Mouse (Mus musculus) liver, adult 2 months (tissue): ENCODE measurements around the gene Cpsf7. TPM values are rescaled to one million over a fixed set of nuclear protein-coding genes. Genes with fewer than 3 reads are reported as not detected.

Experiments used
- DNase-seq: peaks from one replicate; pipeline ENCODE4 v3.0.0-alpha.2; 2011; ENCODE audit warnings: low read depth, low spot score; ENCODE audit errors: extremely low read depth
- H3K27ac ChIP-seq: fragments of 200-500 bp; replicated peaks from 2 replicates; pipeline ENCODE4 v1.5.1; 2012; ENCODE audit warnings: low read depth, mild to moderate bottlenecking, control low read depth, inconsistent platforms, low read length; ENCODE audit not compliant: insufficient read depth
- H3K27me3 ChIP-seq: fragments of 200-500 bp; 2 replicates; pipeline ENCODE4 v1.6.1; 2012; ENCODE audit warnings: mild to moderate bottlenecking, moderate library complexity, low read length, inconsistent platforms; ENCODE audit not compliant: control insufficient read depth, insufficient read depth
- H3K36me3 ChIP-seq: fragments of 200-500 bp; 2 replicates; pipeline ENCODE4 v1.6.1; 2012; ENCODE audit warnings: low read length, inconsistent platforms; ENCODE audit not compliant: control insufficient read depth, insufficient read depth
- H3K4me1 ChIP-seq: fragments of 200-500 bp; 2 replicates; pipeline ENCODE4 v1.6.1; 2011; ENCODE audit warnings: low read length; ENCODE audit not compliant: control insufficient read depth, insufficient read depth
- H3K4me3 ChIP-seq: fragments of 200-500 bp; 2 replicates; pipeline ENCODE4 v1.5.1; 2011; ENCODE audit warnings: low read depth, mild to moderate bottlenecking, control low read depth, low read length, moderate library complexity; ENCODE audit not compliant: insufficient read depth
- H3K79me2 ChIP-seq: fragments of 200-500 bp; 2 replicates; pipeline ENCODE4 v1.6.1; 2012; ENCODE audit warnings: inconsistent platforms, mild to moderate bottlenecking, low read length, moderate library complexity; ENCODE audit not compliant: control insufficient read depth, insufficient read depth
- H3K9ac ChIP-seq: fragments of 200-500 bp; 2 replicates; pipeline ENCODE4 v1.6.1; 2012; ENCODE audit warnings: low read depth, mild to moderate bottlenecking, control low read depth, inconsistent platforms, low read length
- CTCF ChIP-seq: fragments of 200-500 bp; IDR thresholded peaks from 2 replicates; pipeline ENCODE4 v1.5.1; 2011; ENCODE audit warnings: low read depth, low read length, control low read depth
- POLR2A ChIP-seq: fragments of 200-500 bp; IDR thresholded peaks from 2 replicates; pipeline ENCODE4 v1.6.1; 2011; ENCODE audit warnings: low read length, control low read depth; ENCODE audit not compliant: insufficient read depth; ENCODE audit errors: extremely low read depth
- WGBS: fragments of 180-500 bp; shearing (Covaris S2); methylation state at CpG from one replicate; pipeline ENCODE4 v1.1.7; 2018; 5-methylcytosine and 5-hydroxymethylcytosine counted together
- polyA plus RNA-seq: library from polyadenylated mRNA; depleted of rRNA; stranded (reverse); fragments of >200 nt; gene quantifications from 2 replicates; pipeline ENCODE4 v1.2.3, GENCODE M21; 2012
- total RNA-seq: library from RNA; depleted of rRNA; stranded (reverse); fragments of >200 nt; gene quantifications from 2 replicates; pipeline ENCODE4 v1.2.3, GENCODE M21; 2014

Cpsf7 gene
- total and polyA plus RNA-seq, 2 experiments, result 10.0 to 19.9 TPM

- DNase-seq, result no peak
- no peak for TF ChIP-seq POLR2A
- no peak for TF ChIP-seq CTCF
- WGBS, result 55% methylated on average over 8 of the region's 8 CpGs
These were observed 27.4 kb upstream of the Cpsf7 start for GRCm38 (mm10) chr19:10497512-10498160.

GRCm38 (mm10) chr19:10500581-10500980 lies 24.5 kb upstream of the Cpsf7 start:
- no peaks in the 10 kb centered on the region for H3K79me2 ChIP-seq
- peaks cover 36% of the 10 kb centered on the region for H3K36me3 ChIP-seq
- H3K4me3 ChIP-seq, result no peak overlapping the region
- 96% methylated on average over 8 of the region's 8 CpGs for WGBS
- H3K4me1 ChIP-seq, result no peaks in the 10 kb centered on the region
- H3K9ac ChIP-seq, result no peak overlapping the region
- no peak for DNase-seq
- H3K27ac ChIP-seq, result no peak overlapping the region
- TF ChIP-seq POLR2A, result no peak
- TF ChIP-seq CTCF, result no peak
- H3K27me3 ChIP-seq, result no peaks in the 10 kb centered on the region

More at GRCm38 (mm10) chr19:10497512-10498160, 27.4 kb upstream of the Cpsf7 start:
- Histone ChIP-seq H3K4me1 (no peaks in the 10 kb centered on the region), H3K27me3 (no peaks in the 10 kb centered on the region), H3K4me3 (no peak overlapping the region), H3K27ac (no peak overlapping the region), H3K9ac (no peak overlapping the region), H3K79me2 (no peaks in the 10 kb centered on the region), H3K36me3 (peaks cover 26% of the 10 kb centered on the region)

- no peaks in the 10 kb centered on the region for H3K27me3 ChIP-seq
- peak; percentile 20 for DNase-seq
- no peak overlapping the region for H3K9ac ChIP-seq
- WGBS, result 21% methylated on average over 4 of the region's 4 CpGs
- no peak overlapping the region for H3K27ac ChIP-seq
- no peak for TF ChIP-seq POLR2A
- peak; percentile 92 for TF ChIP-seq CTCF
- H3K36me3 ChIP-seq, result peaks cover 46% of the 10 kb centered on the region
- no peaks in the 10 kb centered on the region for H3K79me2 ChIP-seq
- no peak overlapping the region for H3K4me3 ChIP-seq
- H3K4me1 ChIP-seq, result no peaks in the 10 kb centered on the region
These were observed 22.5 kb upstream of the Cpsf7 start for GRCm38 (mm10) chr19:10502571-10502970.

GRCm38 (mm10) chr19:10510759-10511330 lies 14.2 kb upstream of the Cpsf7 start:
- TF ChIP-seq POLR2A (no peak), CTCF (no peak)
- peak; percentile 28 for DNase-seq
- no peak overlapping the region for H3K4me3 ChIP-seq
- peaks cover 42% of the 10 kb centered on the region for H3K36me3 ChIP-seq
- no peaks in the 10 kb centered on the region; the same call in 1 of the 2 replicates for H3K79me2 ChIP-seq
- no peaks in the 10 kb centered on the region for H3K4me1 ChIP-seq
- 60% methylated on average over 6 of the region's 6 CpGs for WGBS
- H3K9ac ChIP-seq, result no peak overlapping the region
- H3K27ac ChIP-seq, result no peak overlapping the region
- no peaks in the 10 kb centered on the region for H3K27me3 ChIP-seq

- TF ChIP-seq CTCF (no peak), POLR2A (no peak)
- Histone ChIP-seq H3K79me2 (peaks cover 10% of the 10 kb centered on the region), H3K27me3 (no peaks in the 10 kb centered on the region), H3K9ac (no peak overlapping the region), H3K27ac (no peak overlapping the region), H3K4me1 (no peaks in the 10 kb centered on the region; the same call in 1 of the 2 replicates), H3K36me3 (peaks cover 21% of the 10 kb centered on the region), H3K4me3 (no peak overlapping the region)
- DNase-seq, result no peak
- WGBS, result 54% methylated on average over 1 of the region's 1 CpGs
These were observed 4.7 kb upstream of the Cpsf7 start for GRCm38 (mm10) chr19:10520355-10520754.

- WGBS, result 55% methylated on average over 1 of the region's 1 CpGs
- Histone ChIP-seq H3K27me3 (no peaks in the 10 kb centered on the region), H3K36me3 (peaks cover 12% of the 10 kb centered on the region), H3K9ac (no peak overlapping the region), H3K79me2 (peaks cover 16% of the 10 kb centered on the region), H3K27ac (no peak overlapping the region), H3K4me3 (no peak overlapping the region), H3K4me1 (peaks cover 6% of the 10 kb centered on the region; the same call in 1 of the 2 replicates)
- no peak for DNase-seq
- TF ChIP-seq POLR2A, result no peak
- TF ChIP-seq CTCF, result no peak
These were observed 3.1 kb upstream of the Cpsf7 start for GRCm38 (mm10) chr19:10521926-10522325.
